Mouse (Mus musculus) 416B (cell line): Measurements from ENCODE around the gene Mcf2l.

Source experiments
- DNase-seq: peaks from one replicate; pipeline ENCODE4 v3.0.0; 2011; ENCODE audit warnings: low read depth

The Mcf2l gene

GRCm38 (mm10) chr8:12951051-12951630 is 77.5 kb downstream of the Mcf2l start:
- DNase-seq: no peak

DNA sequence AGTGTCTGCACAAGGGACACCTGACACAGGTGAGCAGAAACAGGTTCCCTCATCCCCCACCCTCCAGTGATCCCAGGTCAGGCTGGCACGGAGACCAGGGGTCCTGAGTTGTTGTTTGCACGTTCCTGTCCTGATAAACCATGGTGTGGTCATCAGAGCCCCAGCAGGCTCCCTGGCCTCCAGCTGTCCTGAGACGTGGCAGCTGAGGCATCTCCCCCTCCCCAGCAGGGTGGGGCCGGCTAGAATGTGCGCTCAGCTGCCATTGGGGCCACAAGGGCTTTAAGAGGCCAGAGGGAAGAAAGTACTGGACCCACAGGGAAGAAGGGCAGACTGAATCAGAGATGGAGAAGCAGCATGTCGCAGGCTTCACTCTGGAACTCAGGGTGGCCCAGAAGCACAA is 79.1 kb downstream of the Mcf2l start:
- DNase-seq: no peak

DNA sequence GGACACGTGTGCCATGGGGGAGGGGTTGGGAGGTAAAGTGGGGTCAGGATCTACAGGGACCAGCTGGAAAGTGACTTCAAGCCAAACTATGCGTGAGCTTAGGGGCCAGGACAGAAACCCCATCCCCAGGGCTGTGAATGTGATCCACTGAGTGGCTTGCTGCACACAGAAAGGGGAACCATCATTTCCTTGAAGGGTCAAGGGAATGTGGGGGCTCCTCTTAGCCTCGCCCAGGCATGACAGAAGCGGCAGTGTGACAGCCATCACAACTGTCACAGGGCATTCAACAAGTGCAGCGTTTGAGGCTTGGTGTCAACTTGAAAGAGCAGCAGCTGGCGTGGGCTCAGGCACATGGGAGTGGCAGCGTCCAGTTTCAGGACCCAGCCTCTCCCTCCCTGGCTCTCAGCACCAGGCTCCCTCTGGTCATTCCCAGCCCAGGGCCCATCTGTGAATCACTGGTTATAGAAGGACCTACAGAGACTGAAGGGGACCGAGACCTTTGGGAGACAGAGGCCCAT is 81.8 kb downstream of the Mcf2l start:
- no peak for DNase-seq

DNA sequence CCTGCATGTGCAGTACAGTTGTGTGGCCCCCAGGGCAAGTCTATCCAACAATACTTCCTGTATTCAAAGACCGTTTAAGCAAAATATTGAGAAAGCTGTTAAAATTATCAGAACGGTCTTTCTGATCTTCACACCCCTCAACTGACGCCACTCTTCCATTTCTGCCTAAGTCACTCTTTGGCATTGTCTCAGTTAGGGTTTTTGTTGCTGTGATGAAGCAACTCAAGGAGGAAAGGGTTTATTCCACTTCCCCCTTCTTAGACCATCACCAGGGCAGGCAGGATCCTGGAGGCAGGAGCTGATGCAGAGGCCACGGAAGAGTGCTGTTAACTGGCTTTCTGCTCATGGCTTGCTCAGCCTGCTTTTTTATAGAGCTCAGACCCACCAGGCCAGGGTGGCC is 82.3 kb downstream of the Mcf2l start:
- DNase-seq: peak; percentile 62

GRCm38 (mm10) chr8:12956941-12957340 is 83.3 kb downstream of the Mcf2l start:
- peak; percentile 6 for DNase-seq

GRCm38 (mm10) chr8:12957419-12957818 is 83.8 kb downstream of the Mcf2l start:
- DNase-seq: no peak

- DNase-seq: no peak
Observed at GRCm38 (mm10) chr8:12960609-12961008, 87.0 kb downstream of the Mcf2l start.

- no peak for DNase-seq
Observed at GRCm38 (mm10) chr8:12961211-12961610, 87.6 kb downstream of the Mcf2l start.

DNA sequence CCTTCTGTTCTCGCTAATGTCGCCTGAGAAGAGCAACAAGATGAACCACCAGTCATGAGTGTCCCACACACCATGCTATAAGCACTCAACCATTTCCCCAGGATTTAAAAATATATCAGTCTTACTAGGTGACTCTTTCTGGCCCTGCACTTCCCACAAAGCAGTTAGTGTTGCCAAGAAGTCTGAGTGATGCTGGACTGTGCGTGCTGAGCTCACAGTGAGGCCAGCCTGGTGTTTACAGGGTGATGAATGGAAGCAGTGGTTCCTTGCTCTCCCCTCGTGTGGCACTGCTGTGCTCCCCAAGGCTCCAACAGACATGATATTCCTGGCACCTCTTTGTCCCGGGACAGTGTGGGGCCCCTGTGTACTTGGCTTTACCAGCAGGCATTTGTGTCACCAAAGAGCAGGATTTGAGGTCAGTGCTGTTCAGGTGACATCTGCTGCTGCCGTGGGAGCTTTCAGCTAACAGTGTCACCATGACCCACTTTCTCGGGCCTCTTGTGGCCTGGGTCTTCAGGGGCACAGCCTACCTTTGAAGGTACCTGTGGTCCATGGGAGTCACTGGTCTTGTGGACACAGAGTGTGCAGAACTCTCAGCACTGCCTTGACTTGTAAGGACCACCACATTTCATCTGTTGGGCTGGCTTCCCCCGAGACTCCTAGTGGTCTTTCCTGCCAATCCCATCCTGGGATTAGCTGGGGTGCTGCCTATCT is 88.4 kb downstream of the Mcf2l start:
- DNase-seq: no peak

DNA sequence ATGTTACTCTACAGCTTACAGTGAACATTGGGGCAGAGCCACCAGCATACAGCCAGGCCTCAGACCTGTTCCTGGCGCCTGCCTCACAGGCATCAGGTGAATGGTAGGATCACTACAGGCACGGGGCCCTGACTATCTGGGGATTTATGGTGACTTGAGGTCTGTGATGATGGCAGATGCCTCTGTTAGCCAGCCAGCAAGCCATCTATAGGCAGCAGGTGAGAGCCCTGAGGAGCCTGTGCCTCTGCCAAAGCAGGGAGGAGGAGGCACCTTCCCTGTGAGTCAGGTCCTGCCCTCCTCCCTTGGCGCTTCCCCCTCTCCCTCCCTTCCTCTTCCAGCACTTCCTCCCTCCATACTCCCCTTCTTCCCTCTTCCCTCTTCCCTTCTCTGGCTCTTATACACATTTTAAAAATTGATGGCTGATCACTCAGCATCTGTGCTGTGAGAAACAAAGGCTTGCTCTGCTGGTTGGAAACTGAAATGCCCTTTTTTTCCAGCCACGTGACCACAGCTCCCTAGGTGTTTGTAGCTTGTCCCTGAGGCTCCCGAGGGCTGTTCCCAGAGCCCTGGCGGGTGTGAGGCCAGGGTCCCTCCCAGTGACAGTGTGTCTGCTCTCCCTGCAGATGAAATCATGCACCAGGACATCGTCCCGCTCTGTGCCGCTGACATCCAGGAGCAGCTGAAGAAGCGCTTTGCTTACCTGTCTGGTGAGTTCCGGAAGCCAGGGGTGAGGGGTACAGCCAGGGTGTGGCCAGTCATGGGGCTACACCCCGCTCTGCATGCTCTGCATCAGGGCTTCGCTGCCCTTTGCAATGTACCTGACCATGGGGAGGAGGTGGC is 89.2 kb downstream of the Mcf2l start:
- DNase-seq: no peak

GRCm38 (mm10) chr8:12976290-12976689 is 102.7 kb downstream of the Mcf2l start:
- peak; percentile 29 for DNase-seq

DNA sequence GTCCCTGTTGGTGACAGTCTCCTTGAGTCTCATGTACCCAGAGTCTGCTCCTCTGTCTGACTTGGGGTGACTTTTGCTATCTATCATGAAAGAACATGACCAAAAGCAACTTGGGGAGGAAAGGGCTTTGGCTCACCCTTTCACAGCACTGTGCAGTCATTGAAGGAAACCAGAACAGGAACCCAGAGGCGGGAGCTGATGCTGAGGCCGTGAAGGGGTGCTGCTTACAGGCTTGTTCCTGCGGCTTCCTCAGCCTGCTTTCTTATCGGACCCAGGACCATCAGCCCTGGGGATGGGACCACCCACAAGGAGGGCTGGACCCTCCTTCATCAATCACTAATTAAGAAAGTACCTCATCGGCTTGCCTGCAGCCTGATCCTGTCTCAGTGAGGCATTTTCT is 103.1 kb downstream of the Mcf2l start:
- peak; percentile 35 for DNase-seq

DNA sequence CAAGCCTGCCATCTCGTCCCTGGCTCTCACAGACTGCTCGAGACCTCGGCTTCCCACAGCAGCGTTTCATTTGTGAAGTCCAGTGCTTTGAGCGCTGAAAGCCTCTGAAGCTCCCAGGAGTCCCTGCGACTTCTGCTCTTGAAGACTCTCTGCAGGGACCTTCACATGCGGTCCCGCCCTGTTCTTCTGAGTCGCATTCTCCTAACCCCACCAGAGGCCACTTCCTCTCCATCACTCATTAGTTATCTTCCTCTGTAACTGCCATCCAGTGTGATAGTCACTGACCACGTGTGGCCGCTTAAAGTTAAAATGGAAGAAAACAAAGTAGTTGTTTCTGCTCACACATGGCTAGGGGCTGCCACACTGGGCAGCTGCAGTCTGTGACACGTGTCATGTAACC is 103.7 kb downstream of the Mcf2l start:
- peak; percentile 74 for DNase-seq

- DNase-seq: no peak
Observed at GRCm38 (mm10) chr8:12978308-12978707, 104.7 kb downstream of the Mcf2l start.

- peak; percentile 84 for DNase-seq
Observed at GRCm38 (mm10) chr8:12978726-12979125, 105.1 kb downstream of the Mcf2l start.

DNA sequence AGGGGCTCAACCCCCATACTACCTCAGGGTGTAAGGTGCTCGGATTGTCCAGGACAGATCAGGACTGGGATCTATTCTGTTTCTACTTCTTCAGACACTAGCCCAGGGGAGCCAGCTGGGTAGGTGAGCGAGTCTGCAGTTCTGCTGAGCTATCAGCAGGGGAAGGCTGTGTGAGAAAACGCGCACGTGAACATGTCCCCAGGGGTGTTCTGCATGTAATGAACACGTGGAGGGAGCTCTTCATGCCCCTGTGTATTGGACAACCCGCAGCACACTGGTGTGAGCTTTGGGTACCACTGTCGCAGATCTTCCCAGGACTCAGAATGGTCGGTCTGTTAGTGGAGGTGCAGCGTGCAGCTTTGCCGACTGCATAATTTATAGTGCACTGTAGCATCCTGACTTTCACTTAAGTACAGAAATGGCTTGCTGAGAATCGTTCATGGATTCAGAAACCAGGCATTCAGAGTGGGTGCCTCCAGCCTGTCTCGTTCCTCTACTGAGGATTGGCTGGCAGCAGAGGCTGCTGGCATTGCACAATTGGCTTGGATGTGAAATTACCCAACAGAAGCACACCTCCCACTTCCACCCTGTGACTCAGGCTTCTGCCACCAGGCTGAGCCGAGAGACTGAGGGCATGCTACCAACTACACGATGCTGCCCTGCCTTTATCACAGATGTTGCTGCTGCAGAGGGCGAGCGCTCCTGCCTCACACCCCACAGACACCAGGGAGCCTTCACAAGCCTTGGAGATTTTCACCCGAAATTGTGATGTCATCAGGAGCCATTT is 110.3 kb downstream of the Mcf2l start:
- peak; percentile 84 for DNase-seq

DNA sequence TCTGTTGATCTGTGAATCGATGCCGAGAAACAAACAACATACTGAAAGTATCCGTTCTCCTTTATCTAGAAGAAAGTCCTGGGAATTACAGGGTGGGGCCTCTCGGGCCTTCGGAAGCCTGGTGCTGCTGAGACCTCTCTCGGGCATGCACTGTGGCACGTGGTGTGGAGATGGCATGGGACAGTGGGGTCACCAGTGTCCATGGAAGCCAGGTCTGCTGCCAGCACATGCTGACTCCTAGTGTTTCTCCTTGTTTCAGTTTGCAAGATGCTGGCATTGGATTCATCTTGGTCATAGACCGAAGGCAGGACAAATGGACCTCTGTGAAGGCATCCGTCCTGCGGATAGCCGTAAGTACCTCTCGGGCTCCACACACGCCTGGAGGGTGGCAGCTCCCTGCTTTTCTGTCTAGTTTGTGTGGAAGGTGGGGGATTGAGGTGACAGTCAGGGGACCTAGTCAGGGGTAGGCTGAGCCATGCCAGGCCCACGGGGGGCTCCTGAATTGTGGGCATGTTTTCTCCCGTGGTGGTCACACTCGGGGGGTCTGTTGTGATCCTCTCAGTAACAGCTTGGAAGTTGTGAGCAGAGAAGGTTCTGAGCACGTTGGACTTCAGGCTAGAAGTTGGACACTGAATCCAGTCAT is 111.1 kb downstream of the Mcf2l start:
- no peak for DNase-seq

DNA sequence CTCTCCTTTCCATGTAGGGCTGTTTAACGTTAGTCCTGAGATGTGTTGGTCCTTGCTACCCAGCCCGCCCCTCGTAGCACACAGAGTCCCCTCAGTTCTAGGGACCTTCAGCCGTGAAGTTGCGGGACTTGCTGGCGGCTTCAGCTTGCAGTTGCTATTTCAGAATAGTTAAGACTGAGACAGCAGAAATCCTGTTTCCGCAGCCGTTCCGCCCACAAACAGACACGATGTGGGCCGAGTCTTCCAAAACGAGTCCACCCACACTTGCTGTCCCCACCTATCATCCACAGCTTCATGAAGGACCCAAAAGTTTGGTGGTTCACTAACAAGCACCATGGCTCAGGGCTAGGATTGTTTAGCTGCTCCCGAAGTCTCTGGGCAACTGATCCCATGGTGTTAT is 111.7 kb downstream of the Mcf2l start:
- DNase-seq: no peak

DNA sequence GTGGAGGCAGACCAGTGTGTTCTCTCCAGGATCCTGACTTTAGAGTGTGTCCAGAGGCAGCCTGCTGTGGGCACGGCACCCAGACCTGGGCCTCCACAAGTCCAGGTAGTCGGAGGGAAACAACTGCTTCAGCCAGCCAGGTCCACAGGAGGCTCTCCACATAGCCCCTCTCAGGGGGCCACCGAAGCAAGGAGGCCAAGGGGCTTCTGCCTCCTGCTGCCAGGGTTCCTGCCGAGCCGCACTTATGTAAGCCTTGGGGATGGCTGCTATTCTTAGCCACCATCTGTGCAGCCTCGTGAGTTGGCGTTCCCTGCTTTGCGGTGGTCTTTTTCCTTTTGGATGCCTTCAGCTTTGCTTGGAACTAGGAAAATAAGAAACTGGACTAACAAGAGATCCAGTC is 114.0 kb downstream of the Mcf2l start:
- no peak for DNase-seq

DNA sequence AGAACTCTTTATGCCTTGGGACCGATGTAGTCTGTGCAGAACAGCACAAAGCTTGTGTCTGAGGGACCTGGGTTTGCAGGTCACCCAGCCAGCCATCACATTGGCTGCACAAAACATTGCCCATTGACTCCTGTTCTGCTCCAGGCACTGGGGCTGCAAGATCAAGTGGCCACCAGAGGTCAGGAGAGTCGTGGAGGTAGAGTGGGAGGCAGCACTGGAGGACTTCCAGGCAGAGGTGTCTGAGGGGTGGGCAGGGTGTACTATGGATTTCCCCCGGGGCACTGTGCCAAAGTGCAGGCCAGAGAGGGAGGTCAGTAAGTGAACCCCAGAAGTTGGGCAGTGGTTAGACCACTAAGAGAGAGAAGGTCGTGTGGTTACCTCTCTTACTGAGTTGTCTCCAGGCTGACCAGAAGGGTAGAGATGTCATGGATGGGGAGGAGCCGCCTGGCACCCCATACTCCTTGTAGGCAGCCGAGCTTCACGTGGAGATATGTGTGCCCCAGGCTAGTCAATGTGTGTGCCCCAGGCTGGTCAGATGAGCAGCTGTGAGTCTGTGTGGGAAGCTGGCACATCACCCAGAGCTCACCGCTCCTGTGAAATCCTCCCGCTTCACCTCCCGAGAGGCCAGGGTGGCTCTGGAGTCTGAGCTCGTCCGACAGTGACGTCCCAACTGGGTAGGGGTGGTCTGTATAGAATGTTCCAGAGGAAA is 115.3 kb downstream of the Mcf2l start:
- DNase-seq: peak; percentile 20

- no peak for DNase-seq
Observed at GRCm38 (mm10) chr8:12991411-12991810, 117.8 kb downstream of the Mcf2l start.
